Mouse (Mus musculus) thymus, postnatal 4 days (tissue): ENCODE data around the gene Galnt5.

Source experiments
- DNase-seq: peaks from one replicate; pipeline ENCODE4 v3.0.0; 2021

The Galnt5 gene

GRCm38 (mm10) chr2:57997752-57998430, at the start of gene Galnt5:
TSS of gene Galnt5 (plus strand) at chr2:57997884.
- no peak for DNase-seq

GRCm38 (mm10) chr2:57951620-57952019, 46.1 kb upstream of the Galnt5 start:
- DNase-seq: no peak

DNA sequence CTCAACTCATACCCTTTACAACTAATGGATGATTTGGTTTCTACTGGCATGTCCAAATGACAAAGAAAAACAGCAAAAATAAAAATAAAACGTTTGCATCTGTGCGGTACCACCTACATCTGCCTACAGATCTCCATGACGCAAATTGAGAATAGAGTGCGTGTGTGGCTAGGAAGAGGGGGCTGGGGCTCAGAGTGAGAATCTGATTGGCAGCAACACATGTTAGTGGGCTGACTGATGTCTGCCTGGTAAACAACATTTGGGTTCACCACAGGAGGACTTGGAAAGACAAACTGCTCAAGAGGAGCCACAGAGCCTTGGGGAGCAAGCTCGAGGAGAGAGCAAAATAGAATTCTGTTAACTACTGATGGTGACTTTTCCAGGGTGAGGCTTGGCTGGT, 36.9 kb upstream of the Galnt5 start:
- no peak for DNase-seq

DNA sequence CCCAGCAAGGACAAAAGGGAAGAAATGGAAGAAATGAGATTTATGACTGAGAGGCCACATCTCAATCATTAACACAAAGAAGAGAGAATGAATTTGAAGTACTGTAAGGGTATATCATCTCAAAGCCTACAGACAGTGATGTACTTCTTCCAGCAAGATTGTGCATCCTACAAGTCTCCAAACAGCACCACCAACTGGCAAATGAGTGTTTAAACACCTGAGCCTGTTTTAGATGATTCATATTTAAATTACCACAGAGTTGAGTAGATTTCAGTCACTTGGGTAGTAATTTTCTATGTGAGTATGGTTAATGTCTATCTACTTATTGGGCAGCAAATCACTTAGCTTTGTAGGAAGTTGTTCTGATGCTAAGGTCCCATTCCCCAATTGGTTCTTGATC, 15.4 kb upstream of the Galnt5 start:
- DNase-seq: no peak

DNA sequence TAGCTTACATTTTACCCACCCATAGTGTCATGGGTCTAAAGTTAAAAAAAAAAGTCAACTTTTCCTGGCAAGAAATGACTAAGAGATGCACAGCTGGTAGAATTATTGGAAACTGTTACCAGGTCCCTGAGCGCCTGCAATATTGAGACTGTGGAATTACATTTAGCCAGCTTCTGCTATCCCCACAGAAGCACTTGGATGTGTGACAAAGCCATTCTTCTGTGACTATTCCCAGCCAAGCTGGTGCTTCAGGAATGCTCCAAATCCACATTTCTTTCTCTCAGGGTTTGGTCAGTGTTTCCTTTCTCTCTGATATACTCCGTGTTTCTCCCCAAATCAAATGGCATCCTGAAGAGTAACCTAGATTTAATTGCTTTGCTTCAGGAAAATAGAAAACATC, 6.6 kb upstream of the Galnt5 start:
- no peak for DNase-seq

- no peak for DNase-seq
These were observed 3.8 kb downstream of the Galnt5 start for GRCm38 (mm10) chr2:58001497-58001896.

DNA sequence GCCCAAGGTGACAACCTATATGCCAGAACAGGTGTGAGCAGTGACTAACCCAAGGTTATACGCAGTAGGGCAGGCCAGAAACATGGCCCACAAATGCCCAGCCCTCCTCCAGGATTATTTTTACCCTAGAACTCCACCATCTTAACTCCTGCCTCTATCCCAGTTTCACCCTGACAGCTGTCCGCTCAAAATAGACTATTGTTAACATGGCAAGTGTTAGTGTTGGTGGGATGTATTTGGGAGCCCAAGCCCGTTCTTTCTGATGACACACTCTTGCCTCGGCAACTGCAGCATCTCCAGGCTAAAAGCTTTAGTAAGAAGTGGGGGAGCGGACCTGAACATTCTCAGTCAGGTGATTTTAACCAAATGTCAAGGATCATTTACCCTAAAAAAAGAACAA, 9.4 kb downstream of the Galnt5 start:
- no peak for DNase-seq

GRCm38 (mm10) chr2:58023556-58023955, 25.9 kb downstream of the Galnt5 start:
- DNase-seq: no peak

DNA sequence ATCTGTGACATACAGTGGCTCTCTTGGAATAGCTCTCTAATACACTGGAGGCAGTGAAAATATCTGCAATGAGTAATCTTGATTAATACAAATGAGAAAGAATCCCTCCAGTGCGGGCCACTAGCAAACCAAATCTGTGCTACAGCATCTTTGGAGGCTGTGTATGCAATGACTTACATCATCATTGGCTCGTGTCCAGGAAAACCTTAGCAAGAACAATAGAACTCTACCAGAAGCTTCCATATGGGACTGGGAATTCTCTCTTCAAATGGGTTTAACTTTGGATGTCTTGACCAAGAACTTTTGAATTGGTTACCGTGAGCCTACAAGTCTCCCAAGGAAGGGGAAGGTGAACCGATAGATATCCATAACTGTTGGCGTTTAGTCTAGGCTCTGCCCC, 29.1 kb downstream of the Galnt5 start:
- no peak for DNase-seq

DNA sequence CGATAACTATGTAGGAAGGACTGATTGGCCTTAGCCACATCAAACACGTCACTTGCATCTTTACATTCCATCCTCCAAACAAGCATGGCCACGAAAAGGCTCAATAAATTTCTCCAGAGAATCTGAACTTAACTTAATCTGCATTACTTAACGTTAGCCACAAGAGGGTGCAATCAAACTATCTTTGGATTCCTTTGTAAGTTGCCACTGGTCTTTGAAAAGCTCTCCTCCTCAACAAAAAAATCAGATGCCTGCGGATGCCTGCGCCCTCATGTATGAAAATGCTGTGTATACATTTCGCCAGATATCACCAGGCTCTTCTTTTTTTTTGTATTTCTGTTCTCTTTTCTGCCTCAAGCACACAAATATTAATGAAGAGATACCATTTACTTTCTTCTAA, 31.7 kb downstream of the Galnt5 start:
- no peak for DNase-seq

DNA sequence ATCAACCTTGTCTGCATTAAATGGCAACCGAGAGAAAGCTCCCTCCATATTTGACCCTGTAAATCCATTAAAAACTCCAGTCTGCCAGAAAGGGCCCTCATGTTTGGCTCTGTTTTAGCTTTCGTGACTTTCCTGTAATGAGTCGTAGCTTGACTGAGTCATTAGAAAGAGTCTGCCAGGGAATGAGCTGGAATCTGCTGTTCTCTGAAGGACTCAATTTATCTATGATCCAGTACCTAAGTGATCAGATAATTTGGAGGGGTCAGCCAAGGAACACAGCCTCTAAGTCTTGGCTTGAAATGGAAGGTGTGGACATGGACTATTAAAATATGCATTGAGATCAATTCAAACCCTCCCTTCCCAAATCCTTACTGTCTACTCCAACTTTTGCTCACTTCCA, 33.7 kb downstream of the Galnt5 start:
- DNase-seq: no peak

DNA sequence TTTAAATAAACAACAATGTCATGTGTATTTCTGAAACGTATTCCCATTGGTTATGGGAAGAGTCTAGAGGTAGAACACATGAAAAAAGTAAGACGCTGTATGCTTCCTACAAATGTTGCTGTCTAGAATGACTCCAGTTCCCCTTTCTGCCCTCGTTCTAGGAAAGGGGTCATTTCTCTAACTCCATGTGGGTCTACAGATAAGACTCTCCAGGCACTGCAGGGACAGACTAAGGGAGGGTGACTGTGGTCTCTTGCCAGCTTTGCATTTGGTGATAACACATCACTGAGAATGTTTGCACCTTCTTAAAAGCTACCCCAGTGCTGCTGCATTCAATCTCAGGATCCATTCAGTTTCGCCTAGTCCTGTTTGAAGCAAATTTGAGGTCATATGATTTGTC, 38.0 kb downstream of the Galnt5 start:
- no peak for DNase-seq

GRCm38 (mm10) chr2:58036926-58037325, 39.2 kb downstream of the Galnt5 start:
- no peak for DNase-seq

DNA sequence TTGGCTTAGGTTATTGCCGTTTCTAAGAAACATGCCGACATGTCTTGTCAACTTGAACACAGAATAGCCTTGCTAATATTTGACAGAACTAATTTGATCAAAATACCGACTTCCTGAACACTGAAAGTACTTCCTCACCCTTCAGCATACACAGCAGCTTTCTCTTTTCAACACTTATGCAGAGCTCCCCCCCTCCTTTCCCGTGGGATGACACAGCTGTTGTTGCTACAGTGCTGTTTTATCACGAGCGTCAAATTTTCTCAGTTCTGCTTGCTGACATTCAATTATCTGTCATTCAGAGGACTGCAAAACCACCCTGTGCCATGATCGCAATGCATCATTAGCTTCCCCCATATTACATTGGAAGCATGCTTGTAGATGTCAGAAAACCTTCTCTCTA, 44.2 kb downstream of the Galnt5 start:
- no peak for DNase-seq

- DNase-seq: no peak
These were observed 55.3 kb downstream of the Galnt5 start, which contains the start of gene Ermn for GRCm38 (mm10) chr2:58052821-58053581. TSS of gene Ermn (minus strand) at chr2:58052864.

- DNase-seq: peak; percentile 72
These were observed 57.7 kb downstream of the Galnt5 start for GRCm38 (mm10) chr2:58055383-58055782.

DNA sequence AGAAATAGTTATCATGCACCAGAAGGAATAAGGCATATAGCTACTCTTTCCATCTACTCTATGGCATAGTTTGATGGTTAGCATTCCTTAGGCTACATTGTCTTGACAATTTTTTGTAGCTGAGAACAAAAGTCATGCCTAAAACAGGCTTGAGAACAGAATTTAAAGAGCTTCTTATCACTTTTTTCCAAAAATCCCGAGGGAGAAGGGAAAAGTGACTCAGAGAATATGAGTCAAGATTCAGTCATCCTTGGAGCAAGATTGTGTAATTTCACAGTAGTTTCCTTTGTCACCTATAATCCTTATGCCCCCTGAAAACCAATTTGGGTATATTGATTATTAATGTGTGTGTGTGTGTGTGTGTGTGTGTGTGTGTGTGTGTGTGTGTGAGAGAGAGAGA, 82.2 kb downstream of the Galnt5 start:
- no peak for DNase-seq

DNA sequence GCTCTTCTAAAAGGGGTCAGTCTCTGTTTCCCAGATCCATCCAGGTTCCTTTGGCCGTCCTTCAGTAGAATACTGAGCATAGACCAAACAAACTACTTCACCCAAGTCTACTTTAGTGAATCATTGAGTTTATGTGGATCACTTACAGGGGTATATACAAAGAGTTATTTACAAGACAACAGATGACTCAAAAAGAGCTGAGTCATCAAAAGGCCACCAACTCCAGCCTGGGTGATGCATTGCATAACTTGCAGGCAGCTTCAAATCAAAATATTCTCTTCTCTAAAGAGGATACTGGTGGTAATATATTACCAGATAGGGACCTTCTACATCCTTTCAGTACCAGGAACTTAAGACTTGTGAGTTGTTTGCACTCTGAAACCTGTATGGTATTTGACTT, 88.7 kb downstream of the Galnt5 start:
- DNase-seq: no peak

DNA sequence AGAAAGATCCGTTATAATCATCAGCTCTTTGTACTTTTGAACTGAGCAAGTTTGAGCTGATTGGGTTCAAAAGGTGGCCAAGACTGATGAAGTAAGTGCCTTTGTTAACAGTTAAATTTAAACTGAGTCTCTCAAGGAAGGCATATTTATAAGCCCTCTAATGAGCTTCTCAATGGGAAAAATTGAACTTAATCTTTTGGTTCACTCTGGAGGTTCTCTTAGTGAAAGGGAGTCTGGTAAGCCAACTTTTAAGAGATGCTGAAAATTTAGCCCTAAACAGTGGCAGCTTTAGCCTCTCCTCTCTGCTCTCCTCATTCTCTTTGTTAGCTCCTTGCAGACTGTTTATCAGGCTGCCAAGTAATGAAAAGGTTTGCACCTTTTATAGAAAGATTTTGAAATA, 97.1 kb downstream of the Galnt5 start:
- DNase-seq: no peak
